Mouse (Mus musculus) lung, postnatal 0 days (tissue): ENCODE measurements around the gene Abcg1.

Experiments used
- CTCF ChIP-seq: IDR thresholded peaks from 2 replicates; pipeline ENCODE4 v1.5.1; 2016; ENCODE audit warnings: antibody characterized with exemption, mild to moderate bottlenecking
- EP300 ChIP-seq: IDR thresholded peaks from 2 replicates; pipeline ENCODE4 v1.6.1; 2016; ENCODE audit warnings: antibody characterized with exemption, mild to moderate bottlenecking, control low read depth

DNA sequence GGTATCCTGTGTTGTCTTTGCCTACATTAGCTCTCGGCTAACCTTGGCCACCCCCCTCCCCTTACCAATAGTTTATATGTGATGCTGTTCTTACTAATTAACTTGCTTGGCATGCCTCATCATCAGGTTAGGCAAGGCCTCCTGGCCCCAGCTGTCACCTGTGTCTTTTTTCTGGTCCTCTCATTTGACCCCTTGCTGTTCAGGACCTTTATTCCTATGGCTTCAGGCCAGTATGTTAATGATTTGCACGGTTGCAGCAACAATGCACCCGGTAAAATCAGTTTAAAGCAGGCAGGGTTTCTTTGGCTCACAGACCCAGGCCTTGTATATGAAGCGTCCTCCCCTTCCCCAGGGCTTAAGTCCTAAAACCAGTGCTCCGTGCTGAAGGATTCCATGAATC is 95.0 kb downstream of the Abcg1 start:
- TF ChIP-seq EP300 (no peak), CTCF (no peak)
